Mouse (Mus musculus) forebrain, postnatal 0 days (tissue): ENCODE measurements around the gene Mrps17. TPM values are rescaled to one million over a fixed set of nuclear protein-coding genes. Genes with fewer than 3 reads are reported as not detected.

Source experiments
- ATAC-seq: fragments of 200-750 bp; cut with Nextera tagmentation; 2 replicates; pipeline ENCODE4 v1.8.0; 2017; ENCODE audit warnings: mild to moderate bottlenecking, moderate library complexity
- DNase-seq: peaks from one replicate; pipeline ENCODE4 v3.0.0-alpha.2; 2015
- H3K27ac ChIP-seq: fragments of 300-500 bp; sonication (generic); 2 replicates; pipeline ENCODE4 v1.5.1; 2014; ENCODE audit warnings: low read depth, mild to moderate bottlenecking, antibody characterized with exemption, low read length, moderate library complexity, mixed read lengths
- H3K27me3 ChIP-seq: fragments of 300-500 bp; sonication (generic); 2 replicates; pipeline ENCODE4 v1.6.1; 2014; ENCODE audit warnings: mild to moderate bottlenecking, low read length, mixed read lengths; ENCODE audit not compliant: insufficient read depth
- H3K36me3 ChIP-seq: fragments of 300-500 bp; sonication (generic); 2 replicates; pipeline ENCODE4 v1.6.1; 2014; ENCODE audit warnings: mild to moderate bottlenecking, moderate library complexity; ENCODE audit not compliant: insufficient read depth
- H3K4me1 ChIP-seq: fragments of 300-500 bp; sonication (generic); 2 replicates; pipeline ENCODE4 v1.6.1; 2014; ENCODE audit warnings: antibody characterized with exemption; ENCODE audit not compliant: insufficient read depth
- H3K4me2 ChIP-seq: fragments of 300-500 bp; sonication (generic); 2 replicates; pipeline ENCODE4 v1.6.1; 2014; ENCODE audit warnings: low read depth, mild to moderate bottlenecking, moderate library complexity
- H3K4me3 ChIP-seq: fragments of 300-500 bp; sonication (generic); 2 replicates; pipeline ENCODE4 v1.5.1; 2014; ENCODE audit warnings: low read depth, low read length, mixed read lengths
- H3K9ac ChIP-seq: fragments of 300-500 bp; sonication (generic); 2 replicates; pipeline ENCODE4 v1.6.1; 2014; ENCODE audit warnings: mild to moderate bottlenecking
- H3K9me3 ChIP-seq: fragments of 300-500 bp; sonication (generic); 2 replicates; pipeline ENCODE4 v1.6.1; 2016; ENCODE audit warnings: low read length
- CTCF ChIP-seq: sonication (generic); IDR thresholded peaks from 2 replicates; pipeline ENCODE4 v1.5.1; 2016; ENCODE audit warnings: antibody characterized with exemption, control low read depth, low read depth
- WGBS: fragments of 180-500 bp; shearing (Covaris S2); extraction: QIAGEN DNeasy Blood & Tissue Kit; methylation state at CpG from one replicate; pipeline ENCODE4 v1.1.7; 2014; 5-methylcytosine and 5-hydroxymethylcytosine counted together
- polyA plus RNA-seq: library from polyadenylated mRNA; unstranded; fragments of >200 nt; fragmentation: Nextera tagmentation; extraction: Ambion mirVana; gene quantifications from 2 replicates; pipeline ENCODE4 v1.2.1, GENCODE M21; 2015
- total RNA-seq: library from RNA; depleted of rRNA; stranded (reverse); fragments of >200 nt; gene quantifications from 2 replicates; pipeline ENCODE4 v1.2.3, GENCODE M21; 2014

The Mrps17 gene
- total and polyA plus RNA-seq, 2 experiments from 2014 or later: 131 to 169 TPM

- ATAC-seq (peak; percentile 97), DNase-seq (peak; percentile 94)
- Histone ChIP-seq H3K4me3 (peak within 1 kb of the TSS; percentile 85), H3K9ac (peak within 1 kb of the TSS; percentile 95), H3K27me3 (no peaks in the 10 kb centered on the region), H3K27ac (peak within 1 kb of the TSS; percentile 91), H3K36me3 (no peaks in the 10 kb centered on the region), H3K4me1 (no peaks in the 10 kb centered on the region), H3K4me2 (peak within 1 kb of the TSS; percentile 53), H3K9me3 (no peaks in the 10 kb centered on the region)
- peak; percentile 100 for TF ChIP-seq CTCF
- WGBS: 2% methylated on average over 71 of the region's 93 CpGs
Observed at GRCm38 (mm10) chr5:129724834-129725773, 9.8 kb downstream of the Mrps17 start, which contains the start of gene Nipsnap2. Nipsnap2 (plus strand) TSS chr5:129725063.

DNA sequence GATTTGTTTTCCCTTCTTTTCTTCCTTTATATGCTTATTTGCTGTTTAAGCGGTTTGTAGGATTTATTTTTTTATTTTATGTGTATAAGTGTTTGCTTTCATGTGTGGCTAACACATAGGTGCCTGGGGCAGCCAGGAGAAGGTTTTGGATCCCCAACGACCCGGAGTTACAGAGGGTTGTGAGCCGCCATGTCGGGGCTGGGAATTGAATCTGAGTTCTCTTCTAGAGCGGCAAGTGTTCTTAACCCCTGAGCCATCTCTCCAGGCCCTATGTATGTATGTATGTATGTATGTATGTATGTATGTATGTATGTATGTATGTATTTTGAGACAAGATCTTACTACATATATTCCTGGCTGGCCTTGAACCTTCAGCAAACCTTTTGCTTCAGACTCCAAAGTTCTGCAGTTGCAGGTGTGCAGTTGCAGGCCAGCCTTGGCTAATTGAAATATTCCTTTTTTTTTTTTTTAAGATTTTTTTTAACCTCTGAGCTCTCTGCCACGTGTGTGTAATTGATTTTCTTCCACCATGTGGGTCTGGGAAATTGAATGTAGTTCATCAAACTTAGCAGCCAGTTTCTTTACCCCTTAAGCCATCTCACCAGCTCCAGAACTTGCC, 10.6 kb downstream of the Mrps17 start:
- H3K27ac ChIP-seq: peak overlapping the region; percentile 91

GRCm38 (mm10) chr5:129726784-129727183, 11.5 kb downstream of the Mrps17 start:
- Histone ChIP-seq H3K36me3 (no peaks in the 10 kb centered on the region), H3K27me3 (no peaks in the 10 kb centered on the region), H3K4me2 (no peak overlapping the region), H3K9ac (no peak overlapping the region), H3K4me3 (no peak overlapping the region), H3K4me1 (no peaks in the 10 kb centered on the region), H3K27ac (no peak overlapping the region), H3K9me3 (no peaks in the 10 kb centered on the region)
- ATAC-seq (no peak), DNase-seq (no peak)
- no peak for TF ChIP-seq CTCF
- 82% methylated on average over 3 of the region's 3 CpGs for WGBS

More for the DNA sequence above, 10.6 kb downstream of the Mrps17 start:
- Histone ChIP-seq H3K27me3 (no peaks in the 10 kb centered on the region), H3K4me3 (peak overlapping the region; percentile 85), H3K9me3 (no peaks in the 10 kb centered on the region), H3K9ac (peak overlapping the region; percentile 95), H3K4me2 (peak overlapping the region; percentile 53), H3K4me1 (no peaks in the 10 kb centered on the region), H3K36me3 (no peaks in the 10 kb centered on the region)
- 13% methylated on average over 7 of the region's 7 CpGs for WGBS
- peak; percentile 32 for DNase-seq
- no peak for TF ChIP-seq CTCF
- no peak for ATAC-seq

DNA sequence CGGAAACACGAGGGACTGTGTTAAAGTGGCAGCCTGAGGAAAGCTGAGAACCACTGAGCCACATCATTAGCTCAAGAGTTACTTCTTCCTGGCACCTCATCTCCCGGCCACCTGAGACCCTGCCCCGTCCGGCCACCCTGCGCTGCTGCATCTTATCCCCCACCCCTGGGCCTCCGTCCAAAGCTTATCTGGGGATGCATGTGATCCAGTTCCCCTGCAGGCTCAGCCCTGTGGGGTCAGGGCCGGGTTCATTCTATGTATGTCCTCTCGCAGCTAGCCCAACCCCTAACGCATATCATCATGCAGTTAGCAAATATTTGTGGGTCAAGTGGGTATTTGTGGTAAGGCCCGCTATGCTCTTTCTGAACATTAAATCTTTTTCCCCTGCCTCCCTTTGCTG, 14.0 kb downstream of the Mrps17 start:
- WGBS: 73% methylated on average over 11 of the region's 11 CpGs
- H3K4me1 ChIP-seq: no peaks in the 10 kb centered on the region
- no peak overlapping the region for H3K4me3 ChIP-seq
- no peaks in the 10 kb centered on the region for H3K36me3 ChIP-seq
- H3K27ac ChIP-seq: no peak overlapping the region
- no peak for ATAC-seq
- H3K27me3 ChIP-seq: no peaks in the 10 kb centered on the region
- no peak overlapping the region for H3K4me2 ChIP-seq
- no peak overlapping the region for H3K9ac ChIP-seq
- H3K9me3 ChIP-seq: no peaks in the 10 kb centered on the region
- TF ChIP-seq CTCF: no peak
- no peak for DNase-seq

GRCm38 (mm10) chr5:129730344-129730743, 15.0 kb downstream of the Mrps17 start:
- ATAC-seq (no peak), DNase-seq (no peak)
- 85% methylated on average over 11 of the region's 11 CpGs for WGBS
- Histone ChIP-seq H3K4me1 (no peaks in the 10 kb centered on the region), H3K4me3 (no peak overlapping the region), H3K27me3 (no peaks in the 10 kb centered on the region), H3K27ac (no peak overlapping the region), H3K9me3 (no peaks in the 10 kb centered on the region), H3K36me3 (no peaks in the 10 kb centered on the region), H3K9ac (no peak overlapping the region), H3K4me2 (no peak overlapping the region)
- no peak for TF ChIP-seq CTCF

- Histone ChIP-seq H3K4me2 (no peak overlapping the region), H3K9ac (no peak overlapping the region), H3K27me3 (no peaks in the 10 kb centered on the region), H3K9me3 (no peaks in the 10 kb centered on the region), H3K4me3 (no peak overlapping the region), H3K4me1 (no peaks in the 10 kb centered on the region), H3K36me3 (no peaks in the 10 kb centered on the region), H3K27ac (no peak overlapping the region)
- TF ChIP-seq CTCF: no peak
- ATAC-seq: no peak
- WGBS: 82% methylated on average over 5 of the region's 5 CpGs
- DNase-seq: no peak
Observed at GRCm38 (mm10) chr5:129731021-129731420, 15.7 kb downstream of the Mrps17 start.

GRCm38 (mm10) chr5:129740976-129741375, 25.7 kb downstream of the Mrps17 start:
- TF ChIP-seq CTCF: peak; percentile 75
- 100% methylated on average over 1 of the region's 1 CpGs for WGBS

More at GRCm38 (mm10) chr5:129740976-129741375, 25.7 kb downstream of the Mrps17 start:
- H3K4me1 ChIP-seq: no peaks in the 10 kb centered on the region
- H3K9ac ChIP-seq: no peak overlapping the region
- H3K36me3 ChIP-seq: peaks cover 21% of the 10 kb centered on the region
- H3K9me3 ChIP-seq: no peaks in the 10 kb centered on the region
- H3K27ac ChIP-seq: no peak overlapping the region
- ATAC-seq (no peak), DNase-seq (peak; percentile 62)
- H3K4me2 ChIP-seq: no peak overlapping the region
- no peaks in the 10 kb centered on the region for H3K27me3 ChIP-seq
- no peak overlapping the region for H3K4me3 ChIP-seq
